Mouse (Mus musculus): ENCODE results near the gene Msmp. TPM values are rescaled to one million over a fixed set of nuclear protein-coding genes. Genes with fewer than 3 reads are reported as not detected.
"Not testable (repeated sequence)": the region's sequence is repeated elsewhere in the genome, so short reads cannot be mapped to it uniquely, and the experiment has no call there.

Msmp gene
- polyA plus RNA-seq, 1 experiment from 2014 or later, result not detected

GRCm38 (mm10) chr4:43620146-43620778 lies 36.0 kb upstream of the Msmp start:
- ChIA-PET POLR2A (no interaction called here), CTCF (no interaction called here)
- in situ Hi-C loops (cut with MboI; ENCODE audit: low pct_unique_long_range_greater_than_20kb), result no loop called here
- no peak for TF ChIP-seq CTCF (IDR thresholded peaks at IDR 0.05)
- DNase-seq (ENCODE audit: low read depth, low spot score) (no peak), ATAC-seq (no peak)
- no peaks in the 10 kb centered on the region for H3K27me3 ChIP-seq

DNA sequence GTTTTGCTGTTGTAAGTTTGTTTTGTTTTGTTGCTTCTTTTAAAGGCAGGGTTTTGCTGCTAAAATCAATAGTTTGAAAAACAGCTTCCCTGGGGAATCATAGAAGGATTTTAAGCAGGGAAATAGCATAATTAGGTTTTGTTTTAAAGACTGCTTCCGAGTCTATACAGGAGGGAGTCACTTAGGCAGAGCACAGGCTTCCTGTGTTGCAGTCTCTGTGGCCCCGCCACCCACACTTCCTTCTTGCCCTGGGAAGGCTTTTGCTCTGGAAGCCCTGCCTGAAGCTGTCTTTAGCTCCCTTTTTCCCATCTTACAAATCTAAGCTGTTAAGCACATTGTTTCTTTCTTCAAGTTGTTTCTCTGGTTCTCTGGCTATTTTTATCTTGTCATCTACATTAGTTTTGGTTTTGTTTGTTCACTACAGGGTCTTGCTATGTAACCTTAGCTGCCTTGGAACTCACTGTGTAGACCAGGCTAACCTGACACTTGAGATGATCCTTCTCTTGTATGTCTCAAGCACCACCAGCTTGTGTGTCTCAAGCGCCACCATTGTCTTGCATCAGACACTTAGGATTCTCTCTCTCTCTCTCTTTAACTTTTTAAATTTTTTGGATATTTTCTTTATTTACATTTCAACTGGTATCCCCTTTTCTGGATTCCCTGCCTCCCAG lies 28.9 kb upstream of the Msmp start:
- POLR2A ChIA-PET, result no interaction called here
- no peak for DNase-seq (ENCODE audit: low read depth, low spot score)
- CTCF ChIA-PET, result no interaction called here
- no peaks in the 10 kb centered on the region for H3K27me3 ChIP-seq
- in situ Hi-C loops (cut with MboI; ENCODE audit: low pct_unique_long_range_greater_than_20kb), result no loop called here
- no peak for ATAC-seq
- TF ChIP-seq CTCF (IDR thresholded peaks at IDR 0.05), result no peak

GRCm38 (mm10) chr4:43612534-43612933 lies 28.2 kb upstream of the Msmp start:
- DNase-seq (ENCODE audit: low read depth, low spot score), result no peak
- no peak for ATAC-seq
- in situ Hi-C loops (cut with MboI; ENCODE audit: low pct_unique_long_range_greater_than_20kb), result no loop called here
- no peaks in the 10 kb centered on the region for H3K27me3 ChIP-seq
- TF ChIP-seq CTCF (IDR thresholded peaks at IDR 0.05), result no peak
- POLR2A ChIA-PET, result no interaction called here
- CTCF ChIA-PET, result no interaction called here

DNA sequence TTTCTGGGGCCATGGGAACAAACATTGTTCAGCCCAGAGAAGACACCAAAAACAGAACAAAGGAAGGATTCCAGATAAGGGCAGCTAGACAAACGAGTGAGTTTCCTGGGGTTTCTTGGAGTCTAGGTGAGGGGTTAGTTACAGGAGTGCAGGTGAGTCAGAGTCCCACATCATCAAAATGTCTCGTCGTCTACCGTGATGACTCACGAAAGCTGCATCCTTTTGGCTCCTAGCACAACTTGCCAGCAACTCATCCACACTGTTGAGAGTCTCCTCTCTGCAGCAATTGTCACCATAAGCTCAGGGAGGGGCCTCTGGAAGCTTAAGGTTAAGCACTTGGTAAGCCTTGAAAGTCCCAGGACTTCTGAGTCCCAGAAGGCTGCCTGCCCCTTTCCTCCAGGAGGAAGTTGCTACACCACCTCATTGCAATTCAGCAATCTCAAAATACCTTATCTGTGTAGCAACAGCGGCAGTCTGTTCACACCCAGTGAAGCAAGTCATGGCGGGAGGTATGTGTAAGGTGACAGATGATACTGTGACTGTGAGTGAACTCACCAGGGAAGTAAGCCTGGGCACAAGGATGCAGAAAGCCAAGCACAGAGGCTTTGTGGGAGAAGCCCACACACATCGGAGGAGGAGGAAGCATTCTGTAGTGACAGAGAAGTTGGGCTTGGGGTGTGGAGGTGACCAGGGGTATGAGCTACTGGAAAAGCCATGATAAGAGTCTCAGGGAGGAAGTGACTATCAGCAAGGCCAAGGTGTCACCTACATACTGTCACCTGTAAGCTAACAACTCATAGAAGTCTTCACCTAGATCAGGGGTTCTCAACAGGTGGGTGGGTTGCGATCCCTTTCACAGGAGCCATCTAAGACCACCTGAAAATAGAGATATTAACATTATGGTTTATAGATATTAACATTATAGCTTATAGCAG lies 20.7 kb upstream of the Msmp start:
- DNase-seq (ENCODE audit: low read depth, low spot score), result no peak
- ChIA-PET POLR2A (no interaction called here), CTCF (interaction anchor here (1.2 kb wide), 1 partner anchor 25 kb away, joined by 4 read pairs; no protein-coding TSS in a partner anchor)
- no peak for ATAC-seq
- TF ChIP-seq CTCF (IDR thresholded peaks at IDR 0.05), result no peak
- in situ Hi-C loops (cut with MboI; ENCODE audit: low pct_unique_long_range_greater_than_20kb), result no loop called here
- no peaks in the 10 kb centered on the region for H3K27me3 ChIP-seq

DNA sequence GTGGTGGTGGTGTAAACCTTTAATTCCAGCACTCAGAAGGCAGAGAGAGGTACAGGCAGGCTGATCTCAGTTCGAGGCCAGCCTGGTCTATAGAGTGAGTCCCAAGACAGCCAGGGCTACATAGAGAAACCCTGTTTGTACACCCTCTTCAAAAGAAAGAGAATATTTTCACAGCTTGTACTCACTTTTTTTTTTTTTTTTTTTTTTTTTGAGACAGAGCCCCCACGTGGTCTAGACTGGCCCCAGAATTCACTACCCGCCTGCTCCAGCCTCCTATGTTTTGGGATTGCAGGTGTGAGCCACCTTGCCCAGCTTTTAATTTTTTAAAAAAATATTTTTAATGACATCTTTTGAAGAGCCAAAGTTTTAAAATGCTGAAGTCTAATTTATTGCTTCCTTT lies 19.8 kb upstream of the Msmp start:
- ChIA-PET POLR2A (no interaction called here), CTCF (no interaction called here)
- TF ChIP-seq CTCF (IDR thresholded peaks at IDR 0.05), result no peak
- no peak for ATAC-seq
- no peaks in the 10 kb centered on the region for H3K27me3 ChIP-seq
- in situ Hi-C loops (cut with MboI; ENCODE audit: low pct_unique_long_range_greater_than_20kb), result no loop called here
- no peak for DNase-seq (ENCODE audit: low read depth, low spot score)

DNA sequence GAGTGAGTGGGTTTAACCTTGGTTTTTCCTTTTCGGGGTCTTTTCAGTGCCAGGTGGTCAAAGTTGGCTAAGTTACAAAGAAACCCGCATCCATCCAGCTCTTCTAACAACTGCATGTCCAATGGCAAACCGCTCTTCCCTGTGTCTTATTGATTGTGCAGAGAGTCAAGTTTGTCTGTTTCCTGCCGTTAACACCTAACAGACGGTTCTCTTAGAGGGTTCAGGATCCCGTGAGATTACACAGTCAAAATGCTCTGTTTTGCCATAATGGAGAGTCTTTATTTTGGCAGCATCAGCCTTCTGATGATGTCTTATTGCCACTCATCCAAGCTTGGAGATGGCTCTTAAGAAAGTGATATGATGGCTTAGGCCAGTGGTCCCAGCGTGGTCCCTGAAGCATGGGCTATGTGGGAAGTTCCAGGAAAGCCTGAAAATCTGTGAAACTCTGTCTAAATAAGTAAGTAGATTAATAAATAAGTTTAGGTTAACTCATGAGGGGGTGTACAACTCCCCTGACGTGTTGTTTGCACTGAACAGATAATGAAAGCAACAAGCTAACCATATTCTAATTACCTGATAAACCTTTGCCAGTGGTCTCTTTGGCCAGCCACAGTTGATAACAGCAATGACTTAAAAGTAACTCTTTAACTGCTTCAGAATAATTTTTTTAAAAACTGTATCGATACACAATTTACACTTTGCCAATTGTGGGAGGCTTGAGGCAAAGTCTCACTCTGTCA lies 16.1 kb upstream of the Msmp start:
- no peak for ATAC-seq
- H3K27me3 ChIP-seq, result peaks cover 2% of the 10 kb centered on the region
- ChIA-PET CTCF (no interaction called here), POLR2A (no interaction called here)
- no peak for DNase-seq (ENCODE audit: low read depth, low spot score)
- in situ Hi-C loops (cut with MboI; ENCODE audit: low pct_unique_long_range_greater_than_20kb), result no loop called here
- TF ChIP-seq CTCF (IDR thresholded peaks at IDR 0.05), result no peak

- ATAC-seq, result no peak
- POLR2A ChIA-PET, result no interaction called here
- in situ Hi-C loops (cut with MboI; ENCODE audit: low pct_unique_long_range_greater_than_20kb), result no loop called here
Observed at GRCm38 (mm10) chr4:43598650-43599380, 14.5 kb upstream of the Msmp start.

DNA sequence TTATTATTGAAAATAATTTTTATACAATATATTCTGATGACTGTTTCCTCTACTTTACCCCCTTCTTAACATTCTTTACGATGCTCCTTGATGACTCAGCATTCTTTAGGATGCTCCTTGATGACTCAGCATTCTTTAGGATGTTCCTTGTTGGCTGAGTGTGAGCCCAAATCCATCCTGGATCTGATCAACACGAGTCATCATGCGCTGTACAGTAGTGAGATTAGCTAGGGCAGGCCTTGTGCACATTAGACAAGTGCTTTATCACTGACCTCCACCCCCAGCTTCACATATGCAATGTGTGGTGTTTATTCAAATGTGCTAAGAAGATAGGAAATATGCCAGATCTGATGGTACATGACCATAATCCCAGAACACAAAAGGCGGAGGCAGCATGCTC lies 13.9 kb upstream of the Msmp start:
- CTCF ChIA-PET, result interaction anchor here (0.9 kb wide), 1 partner anchor 9 kb away, joined by 3 read pairs; no protein-coding TSS in a partner anchor
- POLR2A ChIA-PET, result interaction anchor here (0.8 kb wide), 1 partner anchor 9 kb away, joined by 3 read pairs; no protein-coding TSS in a partner anchor
- no peak for DNase-seq (ENCODE audit: low read depth, low spot score)
- H3K27me3 ChIP-seq, result peaks cover 7% of the 10 kb centered on the region
- no peak for TF ChIP-seq CTCF (IDR thresholded peaks at IDR 0.05)
- in situ Hi-C loops (cut with MboI; ENCODE audit: low pct_unique_long_range_greater_than_20kb), result no loop called here
- no peak for ATAC-seq

More at GRCm38 (mm10) chr4:43598650-43599380, 14.5 kb upstream of the Msmp start:
- H3K27me3 ChIP-seq, result peaks cover 4% of the 10 kb centered on the region
- DNase-seq (ENCODE audit: low read depth, low spot score), result no peak
- CTCF ChIA-PET, result no interaction called here
- TF ChIP-seq CTCF (IDR thresholded peaks at IDR 0.05), result no peak

DNA sequence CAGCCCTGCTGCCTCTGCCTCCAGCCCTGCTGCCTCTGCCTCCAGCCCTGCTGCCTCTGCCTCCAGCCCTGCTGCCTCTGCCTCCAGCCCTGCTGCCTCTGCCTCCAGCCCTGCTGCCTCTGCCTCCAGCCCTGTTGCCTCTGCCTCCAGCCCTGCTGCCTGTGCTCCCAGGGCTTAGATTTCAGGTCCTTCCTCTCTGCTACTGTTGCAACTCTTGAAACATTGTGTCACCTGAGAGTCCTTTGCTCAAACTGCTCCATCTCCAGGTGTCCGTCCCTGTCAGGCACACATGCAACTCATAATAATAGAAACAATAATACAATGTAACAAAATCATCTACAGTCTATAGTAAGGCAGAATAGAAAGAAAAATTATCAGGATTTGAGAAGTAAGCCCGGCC lies 12.3 kb upstream of the Msmp start:
- ATAC-seq; H3K27me3 ChIP-seq; CTCF ChIA-PET; in situ Hi-C loops (cut with MboI; ENCODE audit: low pct_unique_long_range_greater_than_20kb); DNase-seq (ENCODE audit: low read depth, low spot score): not testable (repeated sequence)
- POLR2A ChIA-PET, result interaction anchor here (0.7 kb wide), 1 partner anchor 135 kb away, joined by 3 read pairs; no protein-coding TSS in a partner anchor

DNA sequence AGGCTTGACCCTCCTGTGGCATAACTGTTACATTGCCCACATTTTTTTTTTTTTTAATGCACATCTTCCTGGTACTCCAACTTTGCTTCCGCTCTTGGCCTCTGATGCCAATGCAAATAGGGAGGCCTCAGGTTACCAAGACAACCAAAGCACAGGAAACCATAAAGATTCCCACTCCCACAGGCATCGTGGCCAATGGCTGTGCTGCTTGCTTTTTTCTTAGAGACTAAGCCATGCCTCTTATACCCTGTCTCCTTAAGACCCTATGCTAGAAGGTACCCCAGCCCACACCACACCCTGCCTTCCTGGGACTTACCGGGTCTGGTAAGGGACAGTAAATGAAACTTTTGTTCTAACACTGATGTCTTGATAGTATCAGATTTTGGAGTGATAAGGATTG lies 9.2 kb upstream of the Msmp start:
- no peak for TF ChIP-seq CTCF (IDR thresholded peaks at IDR 0.05)
- in situ Hi-C loops (cut with MboI; ENCODE audit: low pct_unique_long_range_greater_than_20kb), result no loop called here
- DNase-seq (ENCODE audit: low read depth, low spot score) (no peak), ATAC-seq (no peak)
- peaks cover 7% of the 10 kb centered on the region for H3K27me3 ChIP-seq
- ChIA-PET POLR2A (no interaction called here), CTCF (interaction anchor here (1.2 to 1.7 kb wide), 2 partner anchors 11 to 13 kb away, joined by 3 to 6 read pairs; no protein-coding TSS in a partner anchor)
